Mouse (Mus musculus): Measurements from ENCODE around the gene Tbcb. TPM values are rescaled to one million over a fixed set of nuclear protein-coding genes. Genes with fewer than 3 reads are reported as not detected.
A peak's percentile ranks its signal among the peaks of the same experiment; 100 is the strongest.
"Not testable (repeated sequence)": the region's sequence is repeated elsewhere in the genome, so short reads cannot be mapped to it uniquely, and the experiment has no call there.

The Tbcb gene
- polyA plus RNA-seq, 1 experiment from 2014 or later, result 245 TPM

- H3K9me3 ChIP-seq, result no peaks in the 10 kb centered on the region
- peaks cover 59% of the 10 kb centered on the region for H3K36me3 ChIP-seq (replicated peaks)
- no peaks in the 10 kb centered on the region for H3K4me1 ChIP-seq
- H3K4me2 ChIP-seq, result no peak overlapping the region
- no peak overlapping the region for H3K4me3 ChIP-seq (replicated peaks)
- H3K9ac ChIP-seq, result no peak overlapping the region
- 89% methylated on average over 12 of the region's 12 CpGs for WGBS
- H3K27ac ChIP-seq, result peak overlapping the region; percentile 13; the same call in 1 of the 2 replicates
- H3K27me3 ChIP-seq, result no peaks in the 10 kb centered on the region
- ATAC-seq (ENCODE audit: low FRiP score), result no peak
Measured at GRCm38 (mm10) chr7:30251956-30252954, 20.2 kb upstream of the Tbcb start.

- not testable (repeated sequence) for H3K9me3 ChIP-seq; H3K9ac ChIP-seq; ATAC-seq (ENCODE audit: low FRiP score); H3K27ac ChIP-seq; H3K4me2 ChIP-seq; H3K4me3 ChIP-seq (replicated peaks); H3K27me3 ChIP-seq
- H3K4me1 ChIP-seq, result peaks cover 11% of the 10 kb centered on the region
- H3K36me3 ChIP-seq (replicated peaks), result peaks cover 49% of the 10 kb centered on the region
- WGBS, result 91% methylated on average over 3 of the region's 3 CpGs
Measured at GRCm38 (mm10) chr7:30237374-30237773, 5.3 kb upstream of the Tbcb start.

GRCm38 (mm10) chr7:30235625-30236024 lies 3.6 kb upstream of the Tbcb start, which contains the start of gene Ovol3:
Gene Ovol3, minus strand, starts transcription at chr7:30235725.
- no peak within 1 kb of the TSS for H3K4me2 ChIP-seq
- peaks cover 18% of the 10 kb centered on the region for H3K4me1 ChIP-seq
- H3K9ac ChIP-seq, result no peak within 1 kb of the TSS
- no peak within 1 kb of the TSS for H3K27ac ChIP-seq
- H3K27me3 ChIP-seq, result no peaks in the 10 kb centered on the region
- H3K36me3 ChIP-seq (replicated peaks), result peaks cover 32% of the 10 kb centered on the region
- H3K4me3 ChIP-seq (replicated peaks), result no peak within 1 kb of the TSS
- ATAC-seq (ENCODE audit: low FRiP score), result no peak
- H3K9me3 ChIP-seq, result no peaks in the 10 kb centered on the region
- 89% methylated on average over 4 of the region's 4 CpGs for WGBS

- Histone ChIP-seq H3K9me3 (no peaks in the 10 kb centered on the region), H3K27ac (no peak overlapping the region), H3K4me2 (no peak overlapping the region), H3K4me3 (replicated peaks) (no peak overlapping the region), H3K4me1 (peaks cover 20% of the 10 kb centered on the region), H3K27me3 (no peaks in the 10 kb centered on the region), H3K36me3 (replicated peaks) (peaks cover 27% of the 10 kb centered on the region), H3K9ac (no peak overlapping the region)
- no peak for ATAC-seq (ENCODE audit: low FRiP score)
- WGBS, result 95% methylated on average over 8 of the region's 8 CpGs
Measured at GRCm38 (mm10) chr7:30235091-30235490, 3.0 kb upstream of the Tbcb start.

- Histone ChIP-seq H3K4me3 (replicated peaks) (no peak overlapping the region), H3K9me3 (no peaks in the 10 kb centered on the region), H3K27ac (no peak overlapping the region), H3K9ac (no peak overlapping the region), H3K4me2 (no peak overlapping the region), H3K4me1 (peaks cover 20% of the 10 kb centered on the region), H3K36me3 (replicated peaks) (peaks cover 27% of the 10 kb centered on the region), H3K27me3 (no peaks in the 10 kb centered on the region)
- WGBS, result 93% methylated on average over 15 of the region's 15 CpGs
- ATAC-seq (ENCODE audit: low FRiP score), result no peak
Measured at GRCm38 (mm10) chr7:30234276-30234858, 2.3 kb upstream of the Tbcb start.

GRCm38 (mm10) chr7:30233387-30233786 lies 1.3 kb upstream of the Tbcb start:
- Histone ChIP-seq H3K4me1 (peaks cover 20% of the 10 kb centered on the region), H3K9ac (0 out of 2 replicates have a peak overlapping the region, but pooled peaks have one; percentile 17)

GRCm38 (mm10) chr7:30232631-30233148 lies 618 bp upstream of the Tbcb start:
- Histone ChIP-seq H3K27me3 (no peaks in the 10 kb centered on the region), H3K4me3 (replicated peaks) (peak overlapping the region; percentile 74), H3K9ac (peak overlapping the region; percentile 75), H3K9me3 (no peaks in the 10 kb centered on the region), H3K4me2 (peak overlapping the region; percentile 67), H3K4me1 (peaks cover 20% of the 10 kb centered on the region), H3K27ac (peak overlapping the region; percentile 96), H3K36me3 (replicated peaks) (peaks cover 34% of the 10 kb centered on the region)
- no peak for ATAC-seq (ENCODE audit: low FRiP score)
- 4% methylated on average over 24 of the region's 24 CpGs for WGBS

More at GRCm38 (mm10) chr7:30233387-30233786, 1.3 kb upstream of the Tbcb start:
- ATAC-seq (ENCODE audit: low FRiP score), result no peak
- Histone ChIP-seq H3K27ac (no peak overlapping the region), H3K27me3 (no peaks in the 10 kb centered on the region), H3K9me3 (no peaks in the 10 kb centered on the region), H3K4me3 (replicated peaks) (peak overlapping the region; percentile 74), H3K4me2 (peak overlapping the region; percentile 67), H3K36me3 (replicated peaks) (peaks cover 27% of the 10 kb centered on the region)
- WGBS, result 91% methylated on average over 20 of the region's 20 CpGs

- H3K4me2 ChIP-seq, result peak overlapping the region; percentile 83
- H3K4me1 ChIP-seq, result peaks cover 20% of the 10 kb centered on the region
- H3K9me3 ChIP-seq, result no peaks in the 10 kb centered on the region
- WGBS, result under 1% methylated on average over 16 of the region's 16 CpGs
- H3K27ac ChIP-seq, result peak overlapping the region; percentile 96
- no peak; the same call in none of the 2 replicates for ATAC-seq (ENCODE audit: low FRiP score)
- peak overlapping the region; percentile 73 for H3K9ac ChIP-seq
- peaks cover 48% of the 10 kb centered on the region for H3K36me3 ChIP-seq (replicated peaks)
- peak overlapping the region; percentile 74 for H3K4me3 ChIP-seq (replicated peaks)
- H3K27me3 ChIP-seq, result no peaks in the 10 kb centered on the region
Measured at GRCm38 (mm10) chr7:30231328-30231668, 774 bp downstream of the Tbcb start.

GRCm38 (mm10) chr7:30224206-30224605 lies 7.9 kb downstream of the Tbcb start:
- Histone ChIP-seq H3K4me2 (no peak overlapping the region), H3K9me3 (no peaks in the 10 kb centered on the region), H3K27me3 (no peaks in the 10 kb centered on the region), H3K4me1 (peaks cover 11% of the 10 kb centered on the region), H3K36me3 (replicated peaks) (peaks cover 52% of the 10 kb centered on the region), H3K9ac (no peak overlapping the region), H3K27ac (no peak overlapping the region), H3K4me3 (replicated peaks) (no peak overlapping the region)
- WGBS, result 96% methylated on average over 12 of the region's 12 CpGs
- ATAC-seq (ENCODE audit: low FRiP score), result no peak

GRCm38 (mm10) chr7:30222205-30222604 lies 9.9 kb downstream of the Tbcb start:
- no peak overlapping the region for H3K4me3 ChIP-seq (replicated peaks)
- H3K36me3 ChIP-seq (replicated peaks), result peaks cover 41% of the 10 kb centered on the region
- H3K9ac ChIP-seq, result no peak overlapping the region
- ATAC-seq (ENCODE audit: low FRiP score), result no peak
- H3K27me3 ChIP-seq, result no peaks in the 10 kb centered on the region
- H3K4me1 ChIP-seq, result peaks cover 15% of the 10 kb centered on the region
- H3K9me3 ChIP-seq, result no peaks in the 10 kb centered on the region
- H3K27ac ChIP-seq, result no peak overlapping the region
- 89% methylated on average over 5 of the region's 5 CpGs for WGBS
- H3K4me2 ChIP-seq, result no peak overlapping the region

- Histone ChIP-seq H3K9ac (no peak overlapping the region), H3K4me3 (replicated peaks) (no peak overlapping the region), H3K27me3 (no peaks in the 10 kb centered on the region), H3K27ac (no peak overlapping the region), H3K36me3 (replicated peaks) (peaks cover 33% of the 10 kb centered on the region), H3K9me3 (no peaks in the 10 kb centered on the region), H3K4me1 (peaks cover 15% of the 10 kb centered on the region), H3K4me2 (no peak overlapping the region)
- WGBS, result 94% methylated on average over 3 of the region's 3 CpGs
- ATAC-seq (ENCODE audit: low FRiP score), result no peak
Measured at GRCm38 (mm10) chr7:30221433-30221832, 10.6 kb downstream of the Tbcb start.

GRCm38 (mm10) chr7:30220008-30220356 lies 12.1 kb downstream of the Tbcb start:
- no peak for ATAC-seq (ENCODE audit: low FRiP score)
- Histone ChIP-seq H3K9me3 (no peaks in the 10 kb centered on the region), H3K4me1 (peaks cover 15% of the 10 kb centered on the region), H3K27ac (no peak overlapping the region), H3K27me3 (no peaks in the 10 kb centered on the region), H3K9ac (peak overlapping the region; percentile 51), H3K4me3 (replicated peaks) (peak overlapping the region; percentile 38), H3K36me3 (replicated peaks) (peaks cover 22% of the 10 kb centered on the region), H3K4me2 (peak overlapping the region; percentile 71)
- WGBS, result 22% methylated on average over 11 of the region's 11 CpGs

All from forebrain, embryonic 12.5 days (tissue).